Mouse (Mus musculus) pancreas, adult 10 weeks (tissue): ENCODE measurements around the gene Aldh3a2. TPM values are rescaled to one million over a fixed set of nuclear protein-coding genes. Genes with fewer than 3 reads are reported as not detected.

ENCODE experiments used
- polyA plus RNA-seq: library from polyadenylated mRNA; stranded (reverse); fragments of 350-450 nt; fragmentation: Illumina TruSeq; extraction: RNeasy Lipid Tissue Mini Kit (QIAGEN cat#74804); gene quantifications from one replicate; pipeline ENCODE4 v1.2.3, GENCODE M21; 2015; ENCODE audit warnings: low read depth, low replicate concordance; ENCODE audit not compliant: insufficient read depth

Aldh3a2 gene
- polyA plus RNA-seq: 16.7 TPM

DNA sequence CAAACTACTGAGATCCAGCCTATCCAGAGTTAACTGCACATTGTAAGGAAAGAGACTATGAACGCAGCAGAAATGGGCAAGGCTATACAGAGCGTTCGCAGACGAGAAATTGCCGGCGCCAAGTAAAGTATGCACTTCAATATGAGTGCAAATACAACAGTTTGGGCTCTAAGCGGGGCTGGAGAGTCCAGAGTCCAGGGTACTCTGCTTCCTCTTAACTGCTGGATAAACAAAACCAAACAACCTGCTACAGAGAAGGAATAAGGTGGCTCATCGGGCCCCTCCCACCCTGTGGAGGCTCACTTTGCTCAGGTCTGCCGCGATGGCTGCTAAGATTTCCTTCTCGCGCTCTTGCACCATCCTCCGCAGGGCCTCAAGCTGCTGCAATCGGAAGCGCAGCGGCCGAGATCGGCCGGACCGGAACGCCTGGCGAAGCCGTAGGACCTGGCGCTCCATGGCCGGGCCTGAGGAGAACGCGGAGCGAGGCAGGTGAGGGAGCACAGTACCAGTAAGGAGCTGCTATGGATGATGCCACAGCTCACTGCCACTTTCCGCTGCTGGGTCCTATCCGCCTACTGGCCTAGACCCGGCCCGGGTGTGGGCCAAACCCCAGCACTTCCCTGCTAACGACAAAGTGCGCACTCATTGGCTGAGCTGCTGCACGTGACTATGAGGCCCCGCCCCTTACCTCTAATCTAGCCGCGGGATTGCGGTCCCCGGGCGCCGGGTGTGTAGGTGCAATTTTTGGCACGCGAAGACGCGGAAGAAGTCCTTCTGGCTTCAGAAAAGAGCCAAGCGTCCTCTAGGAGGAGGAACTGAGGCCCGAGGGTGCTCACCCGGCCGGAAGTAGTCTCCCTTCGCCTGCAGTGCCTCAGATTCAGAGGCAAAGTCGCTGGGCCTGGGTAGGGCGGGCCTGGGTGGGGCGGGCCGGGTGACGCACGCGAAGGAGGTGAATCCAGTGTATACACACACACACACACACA is at the start of gene Aldh3a2:
Aldh3a2 (minus strand) TSS at position 914 of the 983 bp plus-strand sequence.

DNA sequence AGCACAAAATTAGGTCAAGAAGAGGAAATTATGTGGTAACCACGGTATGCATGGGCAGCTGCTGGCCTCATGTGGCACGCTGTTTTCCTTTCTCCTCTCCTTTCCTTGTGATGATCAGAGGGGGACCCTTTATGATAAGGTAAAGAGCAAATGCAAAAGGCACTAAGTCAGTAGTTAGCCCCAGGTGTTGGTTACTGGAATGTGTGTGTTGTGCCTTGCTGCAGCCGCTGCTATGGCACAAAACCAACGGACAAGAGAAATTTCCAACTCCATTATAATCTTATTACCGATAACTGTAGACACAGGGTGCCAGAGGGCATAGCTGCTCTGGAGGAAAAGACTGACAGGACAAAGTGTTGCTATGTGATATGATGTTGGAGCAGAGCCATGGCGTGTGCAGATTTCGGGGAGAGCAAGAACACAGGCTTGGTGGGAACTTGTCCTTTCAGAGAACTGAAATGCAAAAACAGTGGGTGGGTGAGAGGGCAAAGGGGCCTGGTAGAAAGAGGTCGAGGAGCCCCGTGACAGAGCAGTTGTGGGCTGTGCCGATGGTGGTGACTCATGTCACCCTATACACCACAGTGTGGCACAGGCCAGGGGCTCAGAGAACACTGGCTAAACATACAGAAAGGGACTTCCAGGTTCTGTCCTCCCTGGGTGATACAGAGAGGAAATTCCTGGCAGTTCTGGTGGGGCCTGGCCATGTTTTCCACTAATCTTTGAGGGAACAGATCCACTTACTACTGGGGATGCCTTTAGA is 59.6 kb downstream of the Aldh3a2 start, which contains the start of gene Aldh3a1:
Aldh3a1 (plus strand) TSS at position 51 of the 760 bp plus-strand sequence.

DNA sequence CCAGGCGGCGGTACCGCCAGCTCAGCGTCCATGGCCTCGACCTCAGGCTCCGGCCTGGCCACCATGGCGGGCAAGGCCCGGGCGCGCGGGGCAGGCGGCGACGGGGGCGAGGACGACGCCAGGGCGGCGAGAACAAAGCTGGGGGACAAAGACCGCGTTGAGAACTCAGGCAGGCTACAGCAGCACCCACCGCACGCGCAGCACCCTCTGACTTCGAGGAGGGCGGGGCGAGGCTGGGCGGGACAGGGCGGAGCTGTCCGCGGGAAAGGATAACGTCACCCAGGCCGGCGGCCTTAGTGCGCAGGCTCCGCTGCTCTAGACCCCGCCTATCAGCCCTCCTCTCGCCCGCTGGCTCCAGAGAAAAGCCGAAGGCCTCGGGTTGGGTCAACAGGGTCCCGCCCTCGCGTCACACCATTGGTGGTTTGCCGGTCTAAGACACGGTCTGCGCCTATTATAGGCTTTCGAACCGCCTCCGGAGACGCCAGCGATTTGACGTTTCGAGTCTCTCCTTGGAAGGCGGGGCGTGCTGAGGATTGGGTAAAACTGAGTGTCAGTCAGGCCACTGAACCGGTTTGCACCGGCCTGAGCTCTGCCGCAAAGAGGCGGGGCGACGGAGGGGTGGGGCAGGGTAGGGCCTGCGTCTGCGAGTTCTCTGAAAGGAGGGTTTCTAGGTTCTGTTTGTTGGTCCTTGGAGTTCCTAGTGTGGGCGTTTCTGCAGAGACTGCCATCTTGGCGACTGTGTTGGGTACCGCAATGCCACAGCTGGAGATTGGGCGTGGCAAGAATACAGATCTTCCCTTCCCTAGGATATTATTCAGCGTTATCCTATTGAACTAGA is 92.2 kb downstream of the Aldh3a2 start, which contains the start of gene Usp22:
Usp22 (minus strand) TSS at position 235 of the 838 bp plus-strand sequence.

Other genes with a start within 250 kb of the Aldh3a2 start
- 0.46 TPM for gene Kcnj12, start 244.9 kb downstream of the Aldh3a2 start, polyA plus RNA-seq
- 0.42 TPM for gene Tnfrsf13b, start 140.7 kb downstream of the Aldh3a2 start, polyA plus RNA-seq
- gene Usp22, start 92.4 kb downstream of the Aldh3a2 start, polyA plus RNA-seq: 6.2 TPM
- not detected for gene Aldh3a1, start 59.9 kb downstream of the Aldh3a2 start, polyA plus RNA-seq
- gene Slc47a2, start 75.4 kb upstream of the Aldh3a2 start, polyA plus RNA-seq: not detected
- gene Slc47a1, start 110.9 kb upstream of the Aldh3a2 start, polyA plus RNA-seq: not detected
- gene Rnf112, start 186.7 kb upstream of the Aldh3a2 start, polyA plus RNA-seq: 1.7 TPM
- 5.2 TPM for gene Mfap4, start 218.0 kb upstream of the Aldh3a2 start, polyA plus RNA-seq
- gene Mapk7, start 226.9 kb upstream of the Aldh3a2 start, polyA plus RNA-seq: 5.6 TPM
- gene B9d1, start 237.7 kb upstream of the Aldh3a2 start, polyA plus RNA-seq: 5.1 TPM